Mouse (Mus musculus) spleen, embryonic (tissue): Measurements from ENCODE around the gene Gm28374.

ENCODE experiments used
- CTCF ChIA-PET: fragments of 350-600 bp; sonication (Branson Sonifier 250); formaldehyde crosslinking; loops from one replicate; lab custom pipeline; 2022; lab: Charles Lee

Gm28374 gene

DNA sequence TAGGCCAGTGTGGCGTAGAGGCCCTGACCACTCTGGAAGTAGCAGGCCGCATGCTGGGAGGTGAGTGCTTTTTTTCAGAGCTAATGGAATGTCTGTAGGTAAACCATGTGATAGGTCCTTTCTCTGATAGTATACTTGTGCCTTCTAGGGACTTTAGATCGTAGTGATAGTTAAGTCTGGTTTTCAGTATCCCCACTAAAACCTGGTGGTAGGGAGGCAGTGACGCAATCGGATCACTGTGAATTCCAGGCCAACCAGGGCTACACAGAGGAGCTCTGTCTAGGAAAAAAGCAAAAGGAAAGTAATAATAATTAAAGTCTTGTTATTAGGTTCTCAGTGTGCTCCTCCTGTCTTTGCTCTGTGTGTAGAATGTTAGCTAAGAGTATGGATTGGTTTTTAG lies 23.5 kb downstream of the Gm28374 start:
- CTCF ChIA-PET, result no interaction called here

GRCm38 (mm10) chr19:6057313-6058096 lies 24.6 kb downstream of the Gm28374 start, which contains the start of the genes Mrpl49 and Fau:
Gene Mrpl49, minus strand, starts transcription at chr19:6057785.
Gene Fau, plus strand, starts transcription at chr19:6057844.
- CTCF ChIA-PET, result interaction anchor here (2.3 kb wide), 1 partner anchor 10 kb away, joined by 11 read pairs; the partner anchor contains the start of gene Tm7sf2

DNA sequence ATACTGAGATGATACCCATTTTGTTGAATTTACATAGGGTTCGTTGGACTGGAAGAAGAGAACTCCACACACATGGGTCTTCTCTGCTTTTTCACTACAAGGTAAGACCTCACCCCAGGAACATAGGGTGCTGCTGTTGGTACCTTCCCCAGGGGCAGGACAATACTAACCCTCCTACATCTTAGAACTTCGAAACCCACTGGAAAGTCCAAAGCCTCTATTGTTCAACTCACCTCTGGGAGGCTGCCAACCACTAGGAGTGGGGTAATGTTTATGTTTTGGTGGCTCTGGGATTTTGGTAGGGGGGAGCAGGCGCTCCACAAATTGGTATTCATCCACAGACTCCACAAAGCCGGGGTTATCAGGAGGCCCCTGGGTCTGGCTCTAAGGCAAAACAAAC lies 25.4 kb downstream of the Gm28374 start:
- CTCF ChIA-PET, result interaction anchor here (0.7 to 2.3 kb wide), 2 partner anchors 11 to 96 kb away, joined by 3 to 11 read pairs; partner anchors contain the start of gene Tm7sf2

GRCm38 (mm10) chr19:6054296-6054695 lies 27.8 kb downstream of the Gm28374 start:
- CTCF ChIA-PET, result no interaction called here

DNA sequence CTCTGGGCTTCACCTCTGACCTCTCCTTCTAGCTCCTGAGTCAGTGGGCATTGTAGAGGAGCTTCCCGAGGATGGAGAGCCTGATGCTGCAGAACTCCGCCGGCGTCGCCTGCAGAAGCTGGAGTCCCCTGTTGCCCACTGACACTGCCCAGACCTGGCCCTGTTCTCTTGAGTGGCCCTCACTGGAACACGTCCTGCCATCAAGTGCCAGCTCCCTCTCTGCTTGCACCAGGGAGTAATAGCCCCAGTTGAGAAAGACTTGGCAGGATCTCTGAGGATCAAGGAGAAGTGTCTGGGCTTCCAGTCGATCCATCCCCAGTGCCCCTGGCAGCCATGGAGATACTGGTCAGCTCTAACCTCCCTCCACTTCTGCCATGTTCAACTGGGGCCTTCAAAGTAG lies 29.5 kb downstream of the Gm28374 start:
- CTCF ChIA-PET, result interaction anchor here (0.6 kb wide), 1 partner anchor 12 kb away, joined by 5 read pairs; no protein-coding TSS in a partner anchor

DNA sequence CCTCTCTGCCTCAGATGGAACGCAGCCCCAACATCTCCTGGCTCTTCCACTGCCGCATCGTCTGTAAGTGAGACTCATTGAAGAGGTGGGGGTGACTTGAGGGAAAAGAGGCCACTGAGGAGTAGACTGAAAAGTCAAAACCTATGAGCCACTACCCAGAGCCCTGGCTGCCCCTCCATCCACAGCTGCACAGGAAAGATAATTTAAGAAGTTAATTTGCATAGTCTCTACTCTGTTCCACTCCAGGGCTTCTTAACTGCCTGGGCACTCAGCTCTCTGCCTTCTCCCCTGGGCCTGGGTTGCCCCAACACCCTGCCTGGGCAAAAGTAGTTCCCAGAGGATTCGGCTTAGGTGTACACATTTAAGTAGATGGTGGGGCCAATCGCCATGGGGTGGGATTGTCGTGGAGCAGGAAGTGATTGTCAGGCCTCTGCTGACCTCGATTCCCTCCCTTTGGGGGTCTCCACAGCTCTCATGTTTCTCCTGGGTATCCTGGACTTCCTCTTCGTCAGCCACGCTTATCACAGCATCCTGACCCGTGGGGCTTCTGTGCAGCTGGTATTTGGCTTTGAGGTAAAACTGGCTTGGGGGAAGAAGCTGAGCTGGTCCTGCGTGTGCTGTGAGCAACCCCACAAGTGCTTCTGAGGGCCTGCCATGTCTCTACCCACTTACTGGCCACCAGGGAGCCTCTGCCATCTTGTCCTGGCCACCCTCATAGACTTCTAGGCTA lies 33.2 kb downstream of the Gm28374 start:
- CTCF ChIA-PET, result interaction anchor here (0.5 kb wide), 1 partner anchor 192 kb away, joined by 3 read pairs; the partner anchor contains the start of gene Atg2a

- CTCF ChIA-PET, result interaction anchor here (0.7 kb wide), 1 partner anchor 34 kb away, joined by 4 read pairs; no protein-coding TSS in a partner anchor
Observed at GRCm38 (mm10) chr19:6047899-6048166, 34.2 kb downstream of the Gm28374 start.

GRCm38 (mm10) chr19:6047154-6047898 lies 34.7 kb downstream of the Gm28374 start:
- CTCF ChIA-PET, result interaction anchor here (0.7 to 1.5 kb wide), 2 partner anchors 21 to 34 kb away, joined by 3 to 4 read pairs; partner anchors contain the start of gene Tm7sf2

DNA sequence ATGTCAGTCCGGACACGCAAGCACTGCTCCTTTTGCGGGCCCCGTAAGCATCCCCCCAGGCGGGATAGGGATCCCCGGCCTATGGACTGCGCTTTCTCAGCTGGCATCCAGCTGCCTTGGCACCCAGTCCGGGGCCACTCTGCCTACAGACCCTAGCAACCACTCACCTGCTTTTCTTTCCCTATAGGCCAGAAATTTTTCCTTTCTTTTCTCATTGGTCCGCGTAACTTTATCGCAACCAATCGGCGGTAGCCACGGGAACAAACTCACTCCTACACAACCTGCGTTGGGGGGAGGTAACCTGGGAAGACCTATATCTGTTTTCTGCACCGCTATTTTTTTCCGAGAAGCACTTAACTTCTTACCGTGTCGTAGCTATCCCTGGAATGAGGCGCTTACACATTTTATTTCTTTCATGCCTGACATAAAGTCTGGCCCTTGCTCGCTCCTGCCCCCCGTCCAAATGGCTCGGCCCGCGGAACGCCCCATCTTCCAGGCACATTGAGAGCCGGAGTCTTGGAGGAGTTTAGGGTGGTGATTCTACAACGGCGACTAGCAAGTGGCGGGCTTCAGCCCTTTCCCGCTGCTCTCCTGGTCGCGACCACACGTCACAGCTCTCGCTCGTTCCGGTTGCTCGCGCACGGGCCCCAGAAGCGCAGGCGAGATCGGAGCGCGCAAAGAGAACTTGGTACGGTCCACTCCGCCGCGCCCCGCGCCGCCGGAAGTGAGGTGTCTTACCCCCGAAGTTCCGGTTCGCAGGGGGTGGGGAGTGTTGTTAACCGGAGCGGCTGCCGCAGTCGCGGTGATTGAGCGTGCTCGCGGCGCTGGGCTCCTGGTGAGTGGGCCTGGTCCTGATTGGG lies 35.5 kb downstream of the Gm28374 start, which contains the start of gene Syvn1:
TSS of gene Syvn1 (plus strand) at position 283 of the 860 bp plus-strand sequence.
- CTCF ChIA-PET, result interaction anchor here (0.6 to 1.5 kb wide), 5 partner anchors 22 to 558 kb away, joined by 3 to 12 read pairs (median 3); partner anchors contain the start of genes Capn1 and Tm7sf2

DNA sequence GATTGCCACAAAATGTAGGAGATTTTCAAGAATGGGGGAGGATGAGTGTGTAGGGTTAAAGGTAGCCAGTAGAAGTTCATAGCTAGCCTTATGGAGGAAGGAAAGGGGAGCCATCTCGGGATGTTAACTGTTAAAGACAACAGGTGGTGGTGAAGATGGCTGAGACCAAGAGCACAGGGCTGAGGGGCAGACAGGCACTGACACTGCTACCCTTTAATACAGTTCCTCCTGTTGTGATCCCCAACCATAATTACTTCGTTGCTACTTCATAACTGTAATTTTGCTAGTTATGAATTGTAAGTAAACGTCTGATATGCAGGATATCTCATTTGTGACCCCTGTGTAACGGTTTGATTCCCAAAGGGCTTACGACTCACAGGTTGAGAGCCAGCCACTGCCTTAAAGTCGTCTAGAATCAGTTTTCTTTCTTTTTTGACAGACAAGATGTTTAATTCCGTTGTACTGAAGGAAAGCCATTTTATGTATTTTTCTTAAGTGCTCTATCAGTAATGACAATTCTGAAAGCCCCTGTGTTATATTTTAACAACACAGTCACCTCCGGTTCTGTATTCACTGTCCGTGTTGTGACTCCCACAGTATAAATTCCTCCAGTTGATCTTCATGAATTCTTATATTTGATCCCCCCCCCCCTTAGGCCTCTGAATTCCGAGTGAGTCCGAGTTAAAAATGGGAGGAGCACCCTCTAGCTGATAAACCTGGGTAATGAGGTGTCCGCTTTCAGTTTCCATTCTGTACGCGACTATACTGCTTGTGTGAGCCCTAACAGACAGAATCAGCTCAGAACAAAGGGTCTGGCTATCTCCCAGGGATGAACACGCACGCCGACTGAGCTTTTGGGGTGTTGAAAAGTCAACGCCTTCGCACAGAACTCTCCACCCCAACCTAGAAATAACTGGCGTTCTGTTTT lies 36.4 kb downstream of the Gm28374 start:
- CTCF ChIA-PET, result interaction anchor here (0.6 to 1.5 kb wide), 4 partner anchors 22 to 557 kb away, joined by 3 to 12 read pairs (median 4); partner anchors contain the start of genes Capn1 and Tm7sf2

DNA sequence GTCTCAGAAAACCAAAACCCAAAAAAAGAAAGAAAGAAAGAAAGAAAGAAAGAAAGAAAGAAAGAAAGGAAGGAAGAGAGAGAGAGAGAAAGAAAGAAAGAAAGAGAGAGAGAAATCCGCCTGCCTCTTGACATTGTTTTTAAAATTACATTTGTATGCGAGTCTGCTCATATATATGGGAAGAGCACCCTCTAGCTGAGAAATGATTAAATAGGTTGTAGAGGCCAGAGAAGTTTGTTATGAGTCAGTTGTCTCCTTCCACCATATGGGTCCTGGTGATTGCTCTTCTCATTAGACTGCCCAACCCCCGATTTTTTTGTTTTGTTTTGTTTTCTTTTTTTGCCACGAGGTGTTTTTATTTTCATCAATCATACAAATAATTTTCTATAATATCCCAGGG lies 38.0 kb downstream of the Gm28374 start:
- CTCF ChIA-PET, result interaction anchor here (0.7 kb wide), 1 partner anchor 30 kb away, joined by 3 read pairs; no protein-coding TSS in a partner anchor

- CTCF ChIA-PET, result interaction anchor here (0.9 to 1.1 kb wide), 2 partner anchors 11 to 77 kb away, joined by 3 read pairs; no protein-coding TSS in a partner anchor
Observed at GRCm38 (mm10) chr19:6042293-6042692, 39.8 kb downstream of the Gm28374 start.

DNA sequence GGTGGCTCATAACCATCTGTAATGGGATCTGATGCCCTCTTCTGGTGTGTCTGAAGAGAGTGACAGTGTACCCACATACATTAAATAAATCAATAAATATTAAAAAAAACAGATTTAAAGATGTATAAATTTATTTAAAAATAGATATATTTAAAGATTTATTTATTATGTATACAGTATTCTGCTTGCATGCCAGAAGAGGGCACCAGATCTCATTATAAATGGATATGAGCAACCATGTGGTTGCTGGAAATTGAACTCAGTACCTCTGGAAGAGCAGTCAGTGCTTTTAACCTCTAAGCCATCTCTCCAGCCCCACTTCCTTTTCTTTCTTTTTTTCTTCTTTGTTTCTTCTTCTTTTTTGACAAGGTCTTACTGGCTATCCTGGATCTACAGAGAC lies 42.1 kb downstream of the Gm28374 start:
- CTCF ChIA-PET, result interaction anchor here (0.7 kb wide), 1 partner anchor 74 kb away, joined by 3 read pairs; no protein-coding TSS in a partner anchor

GRCm38 (mm10) chr19:6038326-6038725 lies 43.7 kb downstream of the Gm28374 start:
- CTCF ChIA-PET, result interaction anchor here (0.6 kb wide), 1 partner anchor 651 kb away, joined by 3 read pairs; no protein-coding TSS in a partner anchor

- CTCF ChIA-PET, result interaction anchor here (0.7 to 1.4 kb wide), 2 partner anchors 12 to 41 kb away, joined by 3 read pairs; no protein-coding TSS in a partner anchor
Observed at GRCm38 (mm10) chr19:6037695-6038094, 44.4 kb downstream of the Gm28374 start.

DNA sequence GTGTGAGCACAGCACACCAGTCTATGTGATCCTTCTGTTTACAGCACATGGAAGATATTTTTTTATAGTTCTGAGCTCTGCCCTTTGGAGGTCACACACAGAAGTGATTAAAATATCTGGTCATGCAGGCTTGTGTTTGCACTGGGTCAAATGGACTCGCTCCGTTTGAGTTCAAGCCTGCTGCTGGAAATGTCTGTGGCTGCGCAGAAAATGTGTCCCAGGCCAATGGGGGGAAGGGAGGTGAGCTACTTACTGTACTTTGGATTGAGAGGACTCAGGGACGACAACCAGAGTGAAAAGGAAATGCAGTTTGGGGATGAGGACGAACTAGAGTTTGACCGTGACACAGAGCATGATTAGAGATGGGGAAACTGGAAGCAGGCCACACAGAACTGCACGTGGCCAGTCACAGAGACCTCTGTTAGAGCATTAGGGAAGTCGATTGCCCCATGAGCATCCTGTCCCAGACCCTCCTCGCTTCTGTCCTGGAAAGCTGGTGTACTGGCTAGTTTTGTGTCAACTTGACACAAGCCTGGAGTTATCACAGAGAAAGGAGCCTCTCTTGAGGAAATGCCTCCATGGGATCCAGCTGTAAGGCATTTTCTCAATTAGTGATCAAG lies 46.0 kb downstream of the Gm28374 start:
- CTCF ChIA-PET, result no interaction called here

GRCm38 (mm10) chr19:6030520-6031280 lies 51.4 kb downstream of the Gm28374 start:
- CTCF ChIA-PET, result no interaction called here
